Comparison of ENCODE assay signal across 30 mouse cellular contexts in genomic region chr8:82326061-82326460, GRCm38 (mm10).
DNase-seq lines count a peak whose midpoint lies in the region; ATAC-seq and TF ChIP-seq lines count a peak whose summit lies in the region.
"Had no signal": no experiment of that assay in that cellular context is flagged by ENCODE, and none has a peak within 500 bp of the region (broad histone marks: within the 10 kb centered on the region; RNA-seq: fewer than 3 reads in every experiment).

No protein-coding gene starts in this region.

- TF ChIP-seq EP300 in heart, adult 2 months (IDR thresholded peaks at IDR 0.05; ENCODE audit: insufficient read depth, low read depth, low read length): no peak
- peak; percentile 57 for TF ChIP-seq EP300 in lung, postnatal 0 days (IDR thresholded peaks at IDR 0.05)

- ATAC-seq in lung, postnatal 0 days: peak; percentile 83
- no peak for ATAC-seq in embryonic facial prominence, embryonic 15.5 days (ENCODE audit: insufficient number of reproducible peaks, low FRiP score, low TSS enrichment, low read depth)
- ATAC-seq in megakaryocyte, adult 5-6 weeks (ENCODE audit: poor library complexity, severe bottlenecking): peak; percentile 40; the same call in 1 of the 2 replicates
- no peak for ATAC-seq in midbrain, postnatal 0 days (ENCODE audit: low FRiP score)
- ATAC-seq: activated CD4-positive, CD25-positive, alpha-beta regulatory T cell, adult 4 months; forebrain, embryonic 13.5 days; hindbrain, embryonic 16.5 days; midbrain, embryonic 15.5 days had no signal

- H3K27ac ChIP-seq in heart, adult 2 months: no peak overlapping the region
- no peak overlapping the region for H3K27ac ChIP-seq in lung, postnatal 0 days (ENCODE audit: low read length)
- 0 out of 2 replicates have a peak overlapping the region, but pooled peaks have one; percentile 3 for H3K27ac ChIP-seq in embryonic facial prominence, embryonic 15.5 days (replicated peaks)
- H3K27ac ChIP-seq in midbrain, postnatal 0 days (ENCODE audit: low read depth, low read length): no peak overlapping the region
- H3K27ac ChIP-seq: embryonic facial prominence, embryonic 12.5 days; forebrain, embryonic 13.5 days; left cerebral cortex, adult 2 months; limb, embryonic 13.5 days; macrophage; midbrain, embryonic 10.5 days; midbrain, embryonic 15.5 days had no signal

- no peaks in the 10 kb centered on the region for H3K27me3 ChIP-seq in heart, adult 2 months (ENCODE audit: control insufficient read depth, insufficient read depth, low read length)
- no peaks in the 10 kb centered on the region for H3K27me3 ChIP-seq in lung, postnatal 0 days (replicated peaks; ENCODE audit: insufficient read depth, low read length)
- H3K27me3 ChIP-seq in embryonic facial prominence, embryonic 15.5 days: no peaks in the 10 kb centered on the region
- no peaks in the 10 kb centered on the region for H3K27me3 ChIP-seq in midbrain, postnatal 0 days (ENCODE audit: insufficient read depth, low read length)
- H3K27me3 ChIP-seq: embryonic facial prominence, embryonic 12.5 days; forebrain, embryonic 13.5 days; limb, embryonic 13.5 days; midbrain, embryonic 15.5 days had no signal

- no peaks in the 10 kb centered on the region for H3K79me2 ChIP-seq in heart, adult 2 months (replicated peaks; ENCODE audit: control insufficient read depth, insufficient read depth, low read length)

- no peak for DNase-seq in heart, adult 2 months
- DNase-seq in heart, postnatal 4 days: no peak
- peak; percentile 68 for DNase-seq in lung, postnatal 0 days (ENCODE audit: low spot score)
- no peak for DNase-seq in lung, adult 18-20 months
- DNase-seq in midbrain, postnatal 0 days (ENCODE audit: low spot score): no peak
- DNase-seq in spleen, postnatal 14 days (ENCODE audit: low spot score in 2 of 2): no peak
- DNase-seq: adrenal gland, adult 2 months; cerebellum, adult 8-10 months; cerebellum, postnatal 36 days; gastrocnemius, postnatal 36 days; heart, postnatal 14 days; kidney, adult 8-10 months; kidney, postnatal 10 days; right cerebral cortex, adult 18-20 months; spleen, adult 18-20 months; thymus, adult 2 months; thymus, postnatal 4 days had no signal

- H3K4me2 ChIP-seq in lung, postnatal 0 days (replicated peaks; ENCODE audit: low read depth, low read length): no peak overlapping the region
- no peak overlapping the region for H3K4me2 ChIP-seq in embryonic facial prominence, embryonic 15.5 days (replicated peaks)
- no peak overlapping the region for H3K4me2 ChIP-seq in midbrain, postnatal 0 days (ENCODE audit: low read depth, low read length, poor library complexity, severe bottlenecking)
- H3K4me2 ChIP-seq: embryonic facial prominence, embryonic 12.5 days; forebrain, embryonic 13.5 days; limb, embryonic 13.5 days; liver, embryonic 11.5 days; midbrain, embryonic 15.5 days had no signal

- TF ChIP-seq CTCF in heart, adult 2 months (IDR thresholded peaks at IDR 0.05): peak; percentile 37
- peak; percentile 46 for TF ChIP-seq CTCF in lung, postnatal 0 days (IDR thresholded peaks at IDR 0.05)
- no peak for TF ChIP-seq CTCF in midbrain, postnatal 0 days (IDR thresholded peaks at IDR 0.05)

- no peak for TF ChIP-seq POLR2A in heart, adult 2 months (IDR thresholded peaks at IDR 0.05; ENCODE audit: insufficient read depth, low read depth, low read length)

- WGBS in heart, adult 2 months: 71% methylated on average over 1 of the region's 1 CpGs
- WGBS in lung, postnatal 0 days: 59% methylated on average over 1 of the region's 1 CpGs
- WGBS in embryonic facial prominence, embryonic 15.5 days: 68% methylated on average over 1 of the region's 1 CpGs
- WGBS in midbrain, postnatal 0 days: 94% methylated on average over 1 of the region's 1 CpGs

- H3K9ac ChIP-seq in heart, adult 2 months (ENCODE audit: low read depth, low read length): no peak overlapping the region
- H3K9ac ChIP-seq in lung, postnatal 0 days (replicated peaks; ENCODE audit: low read depth): no peak overlapping the region
- no peak overlapping the region for H3K9ac ChIP-seq in embryonic facial prominence, embryonic 15.5 days
- no peak overlapping the region for H3K9ac ChIP-seq in midbrain, postnatal 0 days (replicated peaks; ENCODE audit: low read length, poor library complexity, severe bottlenecking)
- H3K9ac ChIP-seq: embryonic facial prominence, embryonic 12.5 days; forebrain, embryonic 13.5 days; limb, embryonic 13.5 days; midbrain, embryonic 15.5 days had no signal

- intact Hi-C loops in heart, adult 2 months (cut with DNase I): no loop called here

- H3K36me3 ChIP-seq in heart, adult 2 months (ENCODE audit: control insufficient read depth, insufficient read depth, low read length): no peaks in the 10 kb centered on the region
- H3K36me3 ChIP-seq in lung, postnatal 0 days (ENCODE audit: insufficient read depth, low read length): no peaks in the 10 kb centered on the region
- no peaks in the 10 kb centered on the region for H3K36me3 ChIP-seq in embryonic facial prominence, embryonic 15.5 days
- H3K36me3 ChIP-seq in midbrain, postnatal 0 days (ENCODE audit: insufficient read depth, low read length): no peaks in the 10 kb centered on the region
- H3K36me3 ChIP-seq: embryonic facial prominence, embryonic 12.5 days; limb, embryonic 13.5 days; midbrain, embryonic 10.5 days; midbrain, embryonic 15.5 days had no signal

- no peaks in the 10 kb centered on the region for H3K9me3 ChIP-seq in lung, postnatal 0 days (ENCODE audit: low read length)
- no peaks in the 10 kb centered on the region for H3K9me3 ChIP-seq in embryonic facial prominence, embryonic 15.5 days (replicated peaks)
- H3K9me3 ChIP-seq in midbrain, postnatal 0 days (ENCODE audit: low read length): no peaks in the 10 kb centered on the region
- H3K9me3 ChIP-seq: embryonic facial prominence, embryonic 12.5 days; forebrain, embryonic 13.5 days; limb, embryonic 13.5 days; midbrain, embryonic 10.5 days; midbrain, embryonic 15.5 days had no signal

- H3K4me1 ChIP-seq in heart, adult 2 months (ENCODE audit: control insufficient read depth, insufficient read depth, low read length): no peaks in the 10 kb centered on the region
- no peaks in the 10 kb centered on the region for H3K4me1 ChIP-seq in lung, postnatal 0 days (ENCODE audit: insufficient read depth, low read depth, low read length)
- no peaks in the 10 kb centered on the region for H3K4me1 ChIP-seq in embryonic facial prominence, embryonic 15.5 days
- no peaks in the 10 kb centered on the region for H3K4me1 ChIP-seq in midbrain, postnatal 0 days (ENCODE audit: insufficient read depth, low read length)
- H3K4me1 ChIP-seq: embryonic facial prominence, embryonic 12.5 days; forebrain, embryonic 13.5 days; limb, embryonic 13.5 days; midbrain, embryonic 10.5 days; midbrain, embryonic 15.5 days had no signal

- H3K4me3 ChIP-seq in heart, adult 2 months: no peak overlapping the region
- no peak overlapping the region for H3K4me3 ChIP-seq in lung, postnatal 0 days (ENCODE audit: low read depth, low read length)
- H3K4me3 ChIP-seq in embryonic facial prominence, embryonic 15.5 days (replicated peaks): no peak overlapping the region
- H3K4me3 ChIP-seq in midbrain, postnatal 0 days (ENCODE audit: low read depth, low read length): no peak overlapping the region
- H3K4me3 ChIP-seq: embryonic facial prominence, embryonic 12.5 days; erythroblast, embryonic 14.5 days; forebrain, embryonic 13.5 days; left cerebral cortex, adult 2 months; limb, embryonic 13.5 days; midbrain, embryonic 10.5 days; midbrain, embryonic 15.5 days had no signal

Comparison
In these comparisons a context has a peak if more than half of its experiments do, and no peak if none do; other contexts are left out.
1. ATAC-seq: peak in lung, postnatal 0 days (single experiment) and megakaryocyte, adult 5-6 weeks (single experiment); none in embryonic facial prominence, embryonic 15.5 days (single experiment) and midbrain, postnatal 0 days (single experiment).